Mouse (Mus musculus): ENCODE data around the gene Ptgdr. TPM values are rescaled to one million over a fixed set of nuclear protein-coding genes. Genes with fewer than 3 reads are reported as not detected.
A peak's percentile ranks its signal among the peaks of the same experiment; 100 is the strongest.
"Not testable (repeated sequence)": the region's sequence is repeated elsewhere in the genome, so short reads cannot be mapped to it uniquely, and the experiment has no call there.

The Ptgdr gene
- polyA plus RNA-seq, 1 experiment = not detected

GRCm38 (mm10) chr14:44847740-44848139 lies 11.4 kb downstream of the Ptgdr start:
- TF ChIP-seq CTCF (IDR thresholded peaks at IDR 0.05; ENCODE audit: low read depth, low read length) = no peak
- no peak for TF ChIP-seq POLR2A (IDR thresholded peaks at IDR 0.05; ENCODE audit: borderline replicate concordance, low read depth, low read length)
- Histone ChIP-seq H3K27ac (ENCODE audit: insufficient read depth, low read depth, low read length) (no peak overlapping the region), H3K4me3 (ENCODE audit: insufficient read depth, low read length) (no peak overlapping the region), H3K4me1 (ENCODE audit: control insufficient read depth, insufficient read depth, low read length) (0 out of 2 replicates have a peak, but pooled peaks cover 2% of the 10 kb centered on the region)

- no peak overlapping the region for H3K4me3 ChIP-seq (ENCODE audit: insufficient read depth, low read length)
- H3K4me1 ChIP-seq (ENCODE audit: control insufficient read depth, insufficient read depth, low read length) = 0 out of 2 replicates have a peak, but pooled peaks cover 2% of the 10 kb centered on the region
- TF ChIP-seq CTCF (IDR thresholded peaks at IDR 0.05; ENCODE audit: low read depth, low read length) = no peak
- TF ChIP-seq POLR2A (IDR thresholded peaks at IDR 0.05; ENCODE audit: borderline replicate concordance, low read depth, low read length) = no peak
- H3K27ac ChIP-seq (ENCODE audit: insufficient read depth, low read depth, low read length) = no peak overlapping the region
These were observed 12.5 kb downstream of the Ptgdr start for GRCm38 (mm10) chr14:44846558-44847263.

DNA sequence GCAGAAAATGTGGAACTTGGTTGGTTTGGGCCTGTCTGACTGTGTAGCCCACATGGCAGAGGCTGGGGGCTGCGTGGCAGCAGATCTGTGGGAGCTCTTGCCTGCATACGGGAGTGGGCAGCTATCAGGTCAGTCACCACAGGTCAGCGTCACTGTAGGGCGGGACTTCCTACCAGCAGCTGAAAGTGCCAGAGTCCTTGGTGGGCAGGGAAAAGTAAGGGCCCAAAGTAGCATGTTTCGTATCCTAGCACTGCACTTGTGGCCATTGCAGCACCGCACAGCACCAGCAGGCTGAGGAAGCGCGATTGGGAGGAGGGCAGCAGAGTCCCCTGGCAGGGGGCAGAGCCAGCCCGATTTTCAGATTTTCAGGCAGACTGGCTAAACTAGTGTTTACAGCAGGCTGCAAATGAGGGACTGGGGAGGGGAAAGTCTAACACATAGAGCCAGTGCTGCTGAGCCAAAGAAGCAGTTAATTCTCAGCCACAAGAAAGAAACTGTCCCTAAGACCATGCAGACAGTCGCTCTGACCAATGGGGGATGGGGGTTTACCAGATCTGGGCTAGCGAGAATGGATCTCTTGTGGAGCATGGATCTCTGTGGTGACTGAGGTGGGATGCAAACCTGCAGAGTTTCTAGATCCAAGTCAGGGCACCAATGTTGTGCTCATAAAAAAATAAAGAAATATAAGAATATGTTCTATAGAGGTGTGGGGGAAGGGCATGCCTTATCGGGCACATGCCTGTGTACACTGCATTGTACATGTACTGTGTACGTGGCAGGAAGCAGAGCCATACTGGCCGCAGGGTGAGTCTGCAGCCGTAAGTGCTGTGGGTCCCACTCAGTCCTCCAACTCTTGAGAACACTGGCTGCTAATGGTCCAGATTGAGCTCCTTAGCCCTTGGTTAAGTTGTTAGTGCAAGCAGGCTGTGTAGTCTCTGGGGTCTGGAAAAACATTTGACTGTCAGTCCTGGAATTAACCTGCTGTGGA lies 15.1 kb downstream of the Ptgdr start:
- 0 out of 2 replicates have a peak, but pooled peaks cover 2% of the 10 kb centered on the region for H3K4me1 ChIP-seq (ENCODE audit: control insufficient read depth, insufficient read depth, low read length)
- TF ChIP-seq POLR2A (IDR thresholded peaks at IDR 0.05; ENCODE audit: borderline replicate concordance, low read depth, low read length) (no peak), CTCF (IDR thresholded peaks at IDR 0.05; ENCODE audit: low read depth, low read length) (no peak)
- no peak overlapping the region for H3K4me3 ChIP-seq (ENCODE audit: insufficient read depth, low read length)
- no peak overlapping the region for H3K27ac ChIP-seq (ENCODE audit: insufficient read depth, low read depth, low read length)

DNA sequence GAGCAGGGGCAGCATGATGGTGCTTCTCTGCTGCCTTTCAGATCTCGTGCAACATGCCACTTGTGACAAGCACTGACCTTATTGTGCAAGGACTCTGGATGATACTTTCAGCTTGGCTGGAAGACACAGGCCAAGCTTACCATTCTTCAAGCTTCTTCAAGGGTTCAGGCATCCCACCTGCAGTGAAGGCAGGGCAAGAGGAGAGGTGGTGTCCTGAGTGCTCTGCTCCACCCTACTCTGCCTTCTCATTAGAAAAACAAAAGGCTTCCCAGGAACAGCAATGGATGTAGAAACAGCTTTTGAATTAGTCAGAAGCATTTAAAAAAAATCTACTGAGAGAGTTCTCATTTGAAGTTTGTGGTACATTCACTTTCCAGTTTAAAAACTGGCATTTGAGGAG lies 20.5 kb downstream of the Ptgdr start:
- no peak for TF ChIP-seq CTCF (IDR thresholded peaks at IDR 0.05; ENCODE audit: low read depth, low read length)
- TF ChIP-seq POLR2A (IDR thresholded peaks at IDR 0.05; ENCODE audit: borderline replicate concordance, low read depth, low read length) = no peak
- H3K27ac ChIP-seq (ENCODE audit: insufficient read depth, low read depth, low read length) = no peak overlapping the region
- H3K4me3 ChIP-seq (ENCODE audit: insufficient read depth, low read length) = no peak overlapping the region

DNA sequence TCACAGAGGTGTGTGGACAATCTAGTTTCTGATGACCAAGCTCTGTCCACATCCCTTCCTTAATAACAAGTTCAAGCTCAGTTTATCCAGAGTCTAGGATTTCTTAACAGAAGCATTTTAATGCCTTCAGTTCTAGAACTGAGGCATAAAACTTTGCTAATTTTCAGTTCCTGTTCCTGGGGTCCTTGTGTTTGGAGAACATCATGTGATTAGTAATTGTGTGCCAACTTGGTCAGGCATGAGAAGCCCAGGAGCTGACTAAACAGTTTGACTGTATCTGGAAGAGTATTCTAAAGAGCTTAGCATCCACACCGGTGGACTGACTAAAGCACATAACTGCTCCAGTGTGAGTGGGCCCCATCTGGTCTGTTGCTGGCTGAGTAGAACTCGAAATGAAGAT lies 24.0 kb downstream of the Ptgdr start:
- Histone ChIP-seq H3K4me3 (ENCODE audit: insufficient read depth, low read length) (no peak overlapping the region), H3K4me1 (ENCODE audit: control insufficient read depth, insufficient read depth, low read length) (peaks cover 23% of the 10 kb centered on the region), H3K27ac (ENCODE audit: insufficient read depth, low read depth, low read length) (peak overlapping the region; percentile 94)
- no peak for TF ChIP-seq POLR2A (IDR thresholded peaks at IDR 0.05; ENCODE audit: borderline replicate concordance, low read depth, low read length)
- no peak for TF ChIP-seq CTCF (IDR thresholded peaks at IDR 0.05; ENCODE audit: low read depth, low read length)

More for the DNA sequence above, 20.5 kb downstream of the Ptgdr start:
- peaks cover 16% of the 10 kb centered on the region for H3K4me1 ChIP-seq (ENCODE audit: control insufficient read depth, insufficient read depth, low read length)

DNA sequence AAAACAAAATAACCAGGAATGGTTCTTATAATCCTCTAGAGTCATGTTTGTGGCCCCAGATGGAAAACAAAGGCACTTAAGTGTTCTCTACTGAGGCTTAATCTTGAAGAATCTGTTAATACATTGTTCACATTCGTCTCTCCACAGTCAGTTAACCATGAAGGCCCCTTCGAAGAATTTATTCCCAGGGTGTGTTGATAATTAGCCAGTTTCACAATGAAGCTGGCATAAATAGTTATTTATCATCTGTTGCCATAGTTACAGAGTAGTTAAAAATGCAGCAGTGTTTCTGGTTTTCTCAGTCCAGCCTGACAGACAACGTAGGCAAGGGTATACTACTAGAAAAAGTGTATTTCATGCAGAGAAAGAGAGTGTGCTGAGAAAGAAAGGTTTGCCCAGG lies 25.0 kb downstream of the Ptgdr start:
- not testable (repeated sequence) for H3K4me3 ChIP-seq (ENCODE audit: insufficient read depth, low read length)
- H3K4me1 ChIP-seq (ENCODE audit: control insufficient read depth, insufficient read depth, low read length) = peaks cover 23% of the 10 kb centered on the region
- H3K27ac ChIP-seq (ENCODE audit: insufficient read depth, low read depth, low read length) = peak overlapping the region; percentile 27

GRCm38 (mm10) chr14:44833096-44833495 lies 26.1 kb downstream of the Ptgdr start:
- Histone ChIP-seq H3K4me1 (ENCODE audit: control insufficient read depth, insufficient read depth, low read length) (peaks cover 20% of the 10 kb centered on the region), H3K27ac (ENCODE audit: insufficient read depth, low read depth, low read length) (peak overlapping the region; percentile 74)
- not testable (repeated sequence) for H3K4me3 ChIP-seq (ENCODE audit: insufficient read depth, low read length)

DNA sequence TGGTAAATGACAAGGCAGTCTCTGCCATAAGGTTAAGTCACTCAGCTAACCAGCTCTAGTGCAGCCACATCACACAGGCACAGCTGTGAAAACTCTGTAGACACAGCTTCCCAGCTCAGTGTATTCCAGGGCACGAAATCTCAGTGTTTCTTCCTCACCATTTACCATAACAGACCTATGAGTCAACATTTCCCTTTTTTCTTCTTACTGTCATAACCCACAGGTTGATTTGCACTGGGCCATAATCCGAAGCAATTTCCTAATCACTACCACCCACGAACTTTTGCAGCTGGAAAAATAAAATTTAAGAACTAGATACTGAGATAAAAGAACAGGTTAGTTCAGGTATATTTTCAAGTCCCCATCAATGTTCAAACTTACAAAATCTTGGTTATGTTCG lies 31.4 kb downstream of the Ptgdr start:
- Histone ChIP-seq H3K27ac (ENCODE audit: insufficient read depth, low read depth, low read length) (no peak overlapping the region), H3K4me3 (ENCODE audit: insufficient read depth, low read length) (no peak overlapping the region), H3K4me1 (ENCODE audit: control insufficient read depth, insufficient read depth, low read length) (peaks cover 6% of the 10 kb centered on the region)
- no peak for TF ChIP-seq CTCF (IDR thresholded peaks at IDR 0.05; ENCODE audit: low read depth, low read length)
- TF ChIP-seq POLR2A (IDR thresholded peaks at IDR 0.05; ENCODE audit: borderline replicate concordance, low read depth, low read length) = no peak

GRCm38 (mm10) chr14:44821177-44822057 lies 37.8 kb downstream of the Ptgdr start:
- H3K27ac ChIP-seq (ENCODE audit: insufficient read depth, low read depth, low read length) = no peak overlapping the region
- TF ChIP-seq CTCF (IDR thresholded peaks at IDR 0.05; ENCODE audit: low read depth, low read length) (no peak), POLR2A (IDR thresholded peaks at IDR 0.05; ENCODE audit: borderline replicate concordance, low read depth, low read length) (no peak)
- H3K4me1 ChIP-seq (ENCODE audit: control insufficient read depth, insufficient read depth, low read length) = no peaks in the 10 kb centered on the region
- no peak overlapping the region for H3K4me3 ChIP-seq (ENCODE audit: insufficient read depth, low read length)

DNA sequence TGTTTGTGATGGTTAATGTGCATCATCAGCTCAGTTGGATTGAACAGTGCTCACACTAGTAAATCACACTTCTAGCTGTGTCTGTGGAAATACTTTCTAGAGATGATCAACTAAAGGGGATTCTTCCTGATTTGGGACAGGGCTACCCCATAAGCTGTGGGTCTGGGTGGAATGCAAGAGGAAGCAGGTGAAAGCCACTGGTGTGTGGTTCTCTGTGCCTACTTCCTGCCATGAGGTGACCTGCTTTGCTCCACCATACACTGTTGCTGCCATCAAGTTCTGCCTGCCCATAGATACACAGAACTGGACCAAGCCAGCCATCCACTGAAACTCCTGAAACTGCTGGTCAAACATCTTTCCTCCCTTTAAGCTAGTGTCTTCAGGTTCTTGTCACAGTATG lies 46.0 kb downstream of the Ptgdr start:
- H3K27ac ChIP-seq (ENCODE audit: insufficient read depth, low read depth, low read length); H3K4me3 ChIP-seq (ENCODE audit: insufficient read depth, low read length); H3K4me1 ChIP-seq (ENCODE audit: control insufficient read depth, insufficient read depth, low read length): not testable (repeated sequence)

Measured in bone marrow macrophage, adult 2 months (primary cell).